Mouse (Mus musculus) C2C12 (cell line): Measurements from ENCODE around the gene Msi2.

Experiments used
- CTCF ChIP-seq: IDR thresholded peaks from one replicate; pipeline ENCODE4 v1.5.1; 2011; ENCODE audit not compliant: control insufficient read depth, insufficient read depth, insufficient read length
- FOSL1 ChIP-seq: IDR thresholded peaks from one replicate; pipeline ENCODE4 v1.8.0; 2011; ENCODE audit warnings: mild to moderate bottlenecking, low read length; ENCODE audit not compliant: poor library complexity, insufficient read depth, severe bottlenecking
- MYOD1 ChIP-seq: IDR thresholded peaks from one replicate; pipeline ENCODE4 v1.6.1; 2011; ENCODE audit warnings: low read depth; ENCODE audit not compliant: control insufficient read depth, insufficient read length

DNA sequence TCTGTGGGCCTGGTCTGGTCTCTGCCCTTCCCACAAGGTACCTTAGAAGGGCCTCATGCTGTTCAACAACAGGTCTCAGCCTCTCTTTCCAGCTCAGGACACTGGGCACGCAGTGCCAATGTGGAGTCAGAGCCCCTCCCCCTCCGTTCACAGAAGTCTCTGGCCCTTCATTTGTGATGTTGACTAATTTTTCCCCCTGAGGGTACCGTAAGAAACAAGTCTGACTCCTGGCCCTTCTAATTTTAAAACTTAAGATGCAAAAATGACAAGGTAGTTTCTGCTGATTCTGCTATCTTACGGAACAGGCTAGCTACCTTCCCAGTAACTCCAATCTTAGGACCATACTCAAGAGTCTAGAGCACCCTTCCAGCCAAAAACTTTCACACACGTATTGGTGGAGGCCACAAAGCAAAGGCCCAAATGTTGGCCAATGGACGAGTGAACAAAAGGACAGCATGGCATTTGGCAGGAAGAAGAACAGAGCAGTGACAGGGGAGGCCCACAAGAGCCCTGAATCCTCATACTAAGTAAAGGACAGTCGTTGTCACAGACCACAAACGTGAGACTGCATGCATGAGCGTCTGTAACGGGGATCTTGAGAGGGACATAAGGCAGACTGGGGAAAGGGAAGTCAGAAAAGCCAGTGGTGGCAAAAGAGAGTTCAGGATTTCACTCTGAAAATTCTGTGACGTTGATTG is 120.0 kb downstream of the Msi2 start:
- TF ChIP-seq CTCF (no peak), MYOD1 (no peak), FOSL1 (no peak)
